Mouse (Mus musculus) testis, postnatal 14 days (tissue): ENCODE measurements around the gene Acd.

ENCODE experiments used
- DNase-seq: peaks from one replicate; pipeline ENCODE4 v3.0.0; 2021; ENCODE audit warnings: low spot score

Gene Acd

DNA sequence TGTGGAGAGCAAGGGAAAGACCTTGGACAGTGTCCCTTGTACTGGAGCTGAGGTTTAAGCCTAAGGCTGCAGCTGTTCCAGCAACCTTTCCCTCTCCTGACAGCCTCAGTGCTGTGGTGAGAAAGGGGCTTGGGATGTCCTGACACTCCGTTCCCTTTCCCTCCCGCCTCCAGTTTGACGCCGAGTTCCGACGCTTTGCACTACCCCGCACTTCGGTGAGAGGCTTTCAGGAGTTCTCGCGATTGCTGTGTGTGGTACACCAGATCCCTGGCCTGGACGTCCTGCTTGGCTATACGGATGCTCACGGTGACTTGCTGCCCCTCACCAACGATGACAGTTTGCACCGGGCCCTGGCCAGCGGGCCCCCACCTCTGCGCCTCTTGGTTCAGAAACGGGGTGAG, 1.1 kb upstream of the Acd start:
- no peak for DNase-seq

GRCm38 (mm10) chr8:105700566-105700965, 336 bp downstream of the Acd start:
- no peak for DNase-seq

- no peak for DNase-seq
Observed at GRCm38 (mm10) chr8:105699488-105700215, 1.2 kb downstream of the Acd start.

DNA sequence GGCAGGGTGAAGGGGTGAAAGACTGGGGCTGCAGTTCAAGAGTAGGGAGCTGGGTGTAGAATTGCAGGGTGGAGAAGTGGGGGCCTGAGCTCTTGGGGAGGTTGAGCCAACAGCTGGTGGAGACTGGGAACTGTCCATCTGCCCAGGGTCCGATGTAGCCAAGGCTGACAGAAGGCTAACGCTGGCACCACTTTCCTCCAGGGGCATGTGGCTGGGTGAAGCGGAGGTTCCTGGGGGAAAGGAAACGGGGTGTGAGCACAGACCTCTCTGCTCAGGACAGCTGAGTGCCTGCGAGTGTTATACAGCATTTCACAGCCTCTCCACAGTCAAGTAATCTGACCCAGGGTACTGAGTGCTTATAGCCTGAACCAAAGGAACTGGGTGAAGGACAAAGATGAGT, 2.2 kb downstream of the Acd start:
- DNase-seq, result no peak

- DNase-seq, result no peak
Observed at GRCm38 (mm10) chr8:105697196-105697780, 3.6 kb downstream of the Acd start.

- DNase-seq, result no peak
Observed at GRCm38 (mm10) chr8:105695080-105695780, 5.7 kb downstream of the Acd start.

- DNase-seq, result no peak
Observed at GRCm38 (mm10) chr8:105694051-105694799, 6.7 kb downstream of the Acd start.

DNA sequence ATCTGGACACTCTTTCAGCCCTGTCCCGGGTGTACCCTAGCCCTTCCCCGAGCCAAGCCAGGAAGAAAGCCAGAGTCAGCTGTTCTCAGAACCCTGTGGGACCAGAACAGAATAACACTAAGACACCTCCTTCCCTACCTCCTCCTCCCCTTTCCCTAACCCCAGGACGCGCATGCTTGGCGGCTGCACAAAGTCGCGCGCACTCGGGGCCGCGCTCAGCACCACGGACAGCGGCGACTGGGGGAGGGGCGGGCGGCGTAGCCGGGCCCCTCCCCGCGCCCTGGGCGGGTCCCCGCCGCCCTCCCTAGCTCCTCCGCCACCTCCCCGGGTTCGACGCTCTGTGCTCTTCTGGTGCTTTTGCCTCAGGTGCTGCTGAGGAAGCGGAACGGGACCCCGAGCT, 7.3 kb downstream of the Acd start:
- DNase-seq, result no peak

DNA sequence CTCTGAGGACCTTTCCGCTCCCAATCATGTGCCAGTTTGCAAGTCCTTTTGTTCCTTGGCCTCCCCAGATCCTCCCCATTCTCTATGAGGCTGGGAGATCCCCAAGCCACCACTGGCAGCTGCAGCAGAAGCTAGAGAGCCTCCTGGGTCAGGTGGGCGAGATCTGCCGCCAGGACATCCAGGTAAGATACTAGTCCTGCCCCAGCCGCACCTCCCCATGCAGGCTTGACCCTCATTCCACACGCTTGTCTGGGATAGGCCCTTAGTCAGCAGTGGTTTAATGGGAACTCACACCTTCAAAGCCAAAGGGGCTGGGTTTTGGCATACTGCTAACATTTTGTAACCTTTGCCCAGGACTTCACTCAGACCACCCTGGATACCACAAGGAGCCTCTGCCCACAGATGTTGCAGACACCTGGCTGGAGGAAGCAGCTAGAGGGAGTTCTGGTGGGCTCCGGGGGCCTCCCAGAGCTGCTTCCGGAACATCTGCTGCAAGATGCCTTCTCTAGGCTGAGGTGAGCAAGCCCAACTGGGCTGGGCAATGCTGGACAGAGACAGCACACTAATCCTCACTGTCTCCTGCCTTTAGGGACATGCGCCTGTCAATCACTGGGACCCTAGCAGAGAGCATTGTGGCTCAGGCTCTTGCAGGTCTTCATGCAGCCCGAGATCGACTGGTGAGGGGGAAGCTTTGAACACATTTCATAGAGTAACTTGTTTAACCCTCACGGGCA, 8.3 kb downstream of the Acd start:
- DNase-seq, result no peak

DNA sequence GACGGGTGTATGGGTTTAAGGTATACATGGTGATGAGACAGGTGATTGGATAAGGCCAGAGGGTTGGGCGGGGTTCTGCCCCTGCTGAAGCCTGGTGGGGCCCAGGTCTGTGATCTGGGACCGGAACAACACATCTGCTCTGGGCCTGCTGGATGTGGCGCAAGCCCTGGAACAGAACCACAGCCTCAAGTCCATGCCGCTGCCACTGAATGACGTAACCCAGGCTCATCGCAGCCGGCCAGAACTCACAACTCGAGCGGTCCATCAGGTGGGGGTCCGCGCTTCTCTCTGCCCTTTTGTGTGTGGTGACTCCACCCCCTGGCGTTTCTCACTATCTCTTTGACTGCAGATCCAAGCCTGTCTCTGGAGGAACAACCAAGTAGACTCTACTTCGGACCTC, 9.9 kb downstream of the Acd start:
- DNase-seq, result no peak

- DNase-seq, result no peak
Observed at GRCm38 (mm10) chr8:105689983-105690360, 10.9 kb downstream of the Acd start.

- DNase-seq, result no peak
Observed at GRCm38 (mm10) chr8:105689256-105689982, 11.5 kb downstream of the Acd start.

DNA sequence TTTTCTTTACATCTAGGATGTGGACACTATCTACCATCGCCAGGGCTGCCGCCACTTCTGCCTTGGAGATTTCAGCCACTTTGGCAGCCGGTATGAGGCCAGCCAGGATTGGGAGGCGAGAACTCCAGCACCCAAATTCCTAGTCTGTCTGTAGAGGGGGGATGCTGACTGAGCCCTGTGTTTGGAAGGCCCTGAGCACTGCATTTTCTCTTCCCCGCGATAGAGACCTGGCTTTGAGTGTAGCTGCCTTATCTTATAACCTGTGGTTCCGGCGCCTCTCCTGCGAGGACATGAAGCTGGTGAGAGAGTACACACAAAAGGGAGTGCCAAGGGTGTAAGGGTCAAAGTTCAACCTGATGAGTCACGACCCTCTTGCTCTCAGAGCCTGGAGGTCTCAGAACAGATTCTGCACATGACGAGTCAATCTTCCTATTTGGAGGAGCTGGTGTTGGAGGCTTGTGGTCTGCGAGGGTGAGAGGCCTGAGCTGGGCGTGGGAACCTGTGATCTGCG, 12.6 kb downstream of the Acd start:
- DNase-seq, result no peak

- no peak for DNase-seq
Observed at GRCm38 (mm10) chr8:105687512-105687911, 13.4 kb downstream of the Acd start.

GRCm38 (mm10) chr8:105686551-105686950, 14.4 kb downstream of the Acd start:
- DNase-seq, result no peak

DNA sequence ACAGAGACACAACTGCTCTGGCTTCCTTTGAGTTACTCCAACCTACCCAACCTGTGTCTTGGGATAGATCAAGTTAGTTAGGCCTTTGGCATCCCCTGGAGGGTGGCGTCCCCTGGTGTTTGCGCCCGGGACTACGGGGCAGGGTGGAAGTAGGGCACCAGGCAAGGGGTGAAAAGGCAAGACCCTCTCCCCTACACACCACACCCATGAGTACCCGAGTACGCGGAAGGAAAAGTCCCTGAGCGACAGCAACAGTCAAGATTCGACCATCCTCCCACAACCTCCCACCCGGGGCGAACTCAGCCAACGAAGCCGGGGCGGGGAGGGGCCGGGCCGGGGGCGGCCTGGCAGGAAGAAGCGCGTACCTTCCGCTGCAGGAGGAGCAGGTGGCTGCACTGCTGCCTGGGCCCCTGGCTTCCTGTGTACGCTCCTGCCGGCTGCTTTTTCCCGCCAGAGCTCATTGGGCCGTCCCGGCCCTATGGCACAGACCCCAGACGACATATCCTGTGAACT, 15.1 kb downstream of the Acd start, which contains the start of gene Carmil2:
TSS of gene Carmil2 (plus strand) at position 479 of the 513 bp plus-strand sequence.
- DNase-seq, result no peak

GRCm38 (mm10) chr8:105685325-105685724, 15.6 kb downstream of the Acd start:
- DNase-seq, result no peak

GRCm38 (mm10) chr8:105677891-105678290, 23.0 kb downstream of the Acd start:
- DNase-seq, result no peak

DNA sequence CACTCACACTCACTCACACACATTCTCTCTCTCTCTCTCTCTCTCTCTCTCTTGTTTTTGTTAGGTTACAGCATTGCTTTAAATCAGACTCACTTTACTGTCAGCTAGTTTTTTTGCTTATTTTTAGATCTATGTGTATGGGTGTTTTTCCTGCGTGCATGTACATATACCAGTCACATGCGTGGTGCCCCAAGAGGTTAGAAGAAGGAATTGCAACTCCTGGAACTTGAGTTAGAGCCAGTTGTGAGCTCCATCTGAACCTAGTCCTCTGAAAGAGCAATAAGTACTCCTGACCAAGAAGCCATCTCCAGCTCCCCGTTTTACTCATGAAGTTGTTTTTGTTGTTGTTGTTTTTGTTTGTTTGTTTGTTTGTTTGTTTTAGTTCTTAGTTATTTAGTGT, 39.7 kb downstream of the Acd start:
- DNase-seq, result no peak

GRCm38 (mm10) chr8:105657641-105658040, 43.3 kb downstream of the Acd start:
- peak; percentile 60 for DNase-seq

DNA sequence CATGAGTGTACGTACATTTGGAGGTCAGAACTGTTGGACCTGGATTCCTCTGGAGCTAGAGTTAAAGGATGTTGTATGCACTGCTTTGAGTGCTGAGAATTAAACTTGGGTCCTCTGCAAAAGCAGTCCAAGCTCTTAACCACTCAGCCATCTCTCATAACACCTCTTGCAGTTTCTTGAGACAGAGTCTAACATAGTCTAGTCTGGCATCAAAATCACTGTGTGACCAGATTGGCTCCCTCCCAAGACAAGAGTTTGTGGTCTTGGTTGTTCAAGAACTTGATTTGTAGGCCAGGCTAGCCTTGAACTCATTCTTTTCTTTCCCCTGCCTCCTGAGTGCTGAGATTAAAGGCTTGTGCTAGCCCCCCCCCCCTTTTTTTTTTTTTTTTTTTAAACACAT, 52.0 kb downstream of the Acd start:
- no peak for DNase-seq
